Mouse (Mus musculus) myocyte (in vitro differentiated cells): ENCODE data around the gene Hes7. TPM values are rescaled to one million over a fixed set of nuclear protein-coding genes. Genes with fewer than 3 reads are reported as not detected.
A peak's percentile ranks its signal among the peaks of the same experiment; 100 is the strongest.

Experiments used
- H3K27me3 ChIP-seq: one replicate; pipeline ENCODE4 v1.6.1; 2011; ENCODE audit not compliant: control insufficient read depth, insufficient read depth, insufficient read length
- H3K36me3 ChIP-seq: one replicate; pipeline ENCODE4 v1.6.1; 2011; ENCODE audit not compliant: control insufficient read depth, insufficient read depth
- H3K4me2 ChIP-seq: one replicate; pipeline ENCODE4 v1.6.1; 2011; ENCODE audit warnings: low read depth, control low read depth
- H3K4me3 ChIP-seq: one replicate; pipeline ENCODE4 v1.5.1; 2011; ENCODE audit warnings: mild to moderate bottlenecking, control low read depth, moderate library complexity
- H3K79me2 ChIP-seq: one replicate; pipeline ENCODE4 v1.6.1; 2011; ENCODE audit not compliant: control insufficient read depth, insufficient read depth
- H3ac ChIP-seq: one replicate; pipeline ENCODE4 v1.6.1; 2011; ENCODE audit not compliant: control insufficient read depth, insufficient read length
- CEBPB ChIP-seq: IDR thresholded peaks from 2 replicates; pipeline ENCODE4 v1.6.1; 2011; ENCODE audit warnings: mild to moderate bottlenecking, moderate library complexity; ENCODE audit not compliant: poor library complexity, insufficient read depth, severe bottlenecking
- E2F4 ChIP-seq: IDR thresholded peaks from one replicate; pipeline ENCODE4 v1.6.1; 2011; ENCODE audit warnings: mild to moderate bottlenecking, control low read depth, moderate library complexity; ENCODE audit not compliant: insufficient read depth
- MAX ChIP-seq: IDR thresholded peaks from one replicate; pipeline ENCODE4 v1.6.1; 2011; ENCODE audit warnings: low read depth, mild to moderate bottlenecking, control low read depth
- MYOD1 ChIP-seq, 3 experiments: IDR thresholded peaks; one replicate each; pipeline ENCODE4 v1.6.1; 2011; ENCODE audit warnings: control low read depth in 2 of 3, low read depth in 2 of 3, mild to moderate bottlenecking in 2 of 3, moderate library complexity in 1 of 3; ENCODE audit not compliant: insufficient read length in 2 of 3, control insufficient read depth in 1 of 3
- MYOG ChIP-seq, 3 experiments: IDR thresholded peaks; one replicate each; pipeline ENCODE4 v1.6.1; 2011; ENCODE audit warnings: control low read depth in 2 of 3, low read depth in 2 of 3, mild to moderate bottlenecking in 2 of 3; ENCODE audit not compliant: insufficient read length in 2 of 3, control insufficient read depth in 1 of 3, insufficient read depth in 1 of 3
- POLR2A ChIP-seq: IDR thresholded peaks from one replicate; pipeline ENCODE4 v1.6.1; 2011; ENCODE audit warnings: low read depth, mild to moderate bottlenecking, control low read depth, moderate library complexity; ENCODE audit not compliant: insufficient read length
- POLR2AphosphoS2 ChIP-seq: IDR thresholded peaks from one replicate; pipeline ENCODE4 v1.6.1; 2011; ENCODE audit warnings: low read depth, control low read depth; ENCODE audit not compliant: insufficient read length
- REST ChIP-seq: IDR thresholded peaks from one replicate; pipeline ENCODE4 v1.6.1; 2011; ENCODE audit warnings: mild to moderate bottlenecking, control low read depth, moderate library complexity; ENCODE audit not compliant: insufficient read depth, insufficient read length
- SRF ChIP-seq: IDR thresholded peaks from one replicate; pipeline ENCODE4 v1.6.1; 2011; ENCODE audit warnings: low read depth; ENCODE audit not compliant: control insufficient read depth, insufficient read length
- TCF12 ChIP-seq: IDR thresholded peaks from one replicate; pipeline ENCODE4 v1.6.1; 2011; ENCODE audit warnings: mild to moderate bottlenecking, control low read depth; ENCODE audit not compliant: poor library complexity, insufficient read depth, severe bottlenecking
- TCF3 ChIP-seq: IDR thresholded peaks from one replicate; pipeline ENCODE4 v1.6.1; 2011; ENCODE audit warnings: low read depth, control low read depth; ENCODE audit not compliant: insufficient read length
- USF1 ChIP-seq: IDR thresholded peaks from one replicate; pipeline ENCODE4 v1.6.1; 2011; ENCODE audit warnings: low read depth, mild to moderate bottlenecking, control low read depth, moderate library complexity
- polyA plus RNA-seq: library from polyadenylated mRNA; unstranded; fragments of >200 nt; fragmentation: generic; extraction: Trizol; gene quantifications from one replicate; pipeline ENCODE4 v1.2.1, GENCODE M21; 2012; ENCODE audit warnings: missing spikeins

Hes7 gene
- polyA plus RNA-seq, 1 experiment, result 0.28 TPM

DNA sequence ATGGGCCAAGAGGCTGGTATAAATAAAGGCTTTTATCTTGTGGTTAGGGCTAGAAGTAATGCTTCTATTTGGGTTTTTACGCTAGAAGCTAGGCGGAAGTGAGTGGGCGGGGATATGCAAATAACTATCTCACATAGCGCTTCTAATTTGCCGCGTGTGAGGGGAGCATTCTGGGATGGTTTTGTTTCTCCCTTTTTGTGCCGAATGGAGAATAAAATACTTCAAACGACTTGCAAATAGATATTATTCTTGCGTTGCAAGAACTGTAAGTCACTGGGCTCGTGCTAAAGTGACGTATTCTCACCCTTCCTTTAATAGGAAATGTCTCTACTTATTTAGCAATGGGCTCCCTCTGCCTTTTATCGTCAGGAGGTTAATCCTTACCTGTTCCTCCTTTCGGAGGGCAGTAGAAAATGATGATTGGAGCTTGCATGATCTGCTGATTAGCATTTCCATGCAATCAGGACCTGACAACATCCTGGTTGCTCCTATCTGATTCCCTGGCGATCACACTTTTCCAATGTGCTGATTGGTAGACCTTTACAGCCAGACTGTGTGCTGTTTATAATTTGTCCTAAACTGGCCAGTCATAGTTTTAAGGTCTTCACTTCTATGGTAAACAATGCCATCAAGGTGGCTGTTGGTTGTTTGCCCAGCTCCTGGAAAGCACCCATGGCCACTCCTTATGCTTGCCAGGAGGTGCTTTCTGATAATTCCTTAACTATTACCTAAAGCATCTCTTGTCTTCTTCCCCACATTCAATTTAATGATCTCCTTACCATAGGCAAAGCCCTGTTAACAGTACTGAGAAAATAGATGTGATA lies 46.9 kb upstream of the Hes7 start:
- Histone ChIP-seq H3K4me2 (peak overlapping the region; percentile 92), H3ac (no peak overlapping the region), H3K36me3 (no peaks in the 10 kb centered on the region), H3K27me3 (no peaks in the 10 kb centered on the region), H3K79me2 (no peaks in the 10 kb centered on the region), H3K4me3 (peak overlapping the region; percentile 0)
- TF ChIP-seq POLR2AphosphoS2 (peak; percentile 86), TCF12 (no peak), MAX (no peak), POLR2A (peak; percentile 85), CEBPB (peak; percentile 70; the same call in 1 of the 2 replicates)

DNA sequence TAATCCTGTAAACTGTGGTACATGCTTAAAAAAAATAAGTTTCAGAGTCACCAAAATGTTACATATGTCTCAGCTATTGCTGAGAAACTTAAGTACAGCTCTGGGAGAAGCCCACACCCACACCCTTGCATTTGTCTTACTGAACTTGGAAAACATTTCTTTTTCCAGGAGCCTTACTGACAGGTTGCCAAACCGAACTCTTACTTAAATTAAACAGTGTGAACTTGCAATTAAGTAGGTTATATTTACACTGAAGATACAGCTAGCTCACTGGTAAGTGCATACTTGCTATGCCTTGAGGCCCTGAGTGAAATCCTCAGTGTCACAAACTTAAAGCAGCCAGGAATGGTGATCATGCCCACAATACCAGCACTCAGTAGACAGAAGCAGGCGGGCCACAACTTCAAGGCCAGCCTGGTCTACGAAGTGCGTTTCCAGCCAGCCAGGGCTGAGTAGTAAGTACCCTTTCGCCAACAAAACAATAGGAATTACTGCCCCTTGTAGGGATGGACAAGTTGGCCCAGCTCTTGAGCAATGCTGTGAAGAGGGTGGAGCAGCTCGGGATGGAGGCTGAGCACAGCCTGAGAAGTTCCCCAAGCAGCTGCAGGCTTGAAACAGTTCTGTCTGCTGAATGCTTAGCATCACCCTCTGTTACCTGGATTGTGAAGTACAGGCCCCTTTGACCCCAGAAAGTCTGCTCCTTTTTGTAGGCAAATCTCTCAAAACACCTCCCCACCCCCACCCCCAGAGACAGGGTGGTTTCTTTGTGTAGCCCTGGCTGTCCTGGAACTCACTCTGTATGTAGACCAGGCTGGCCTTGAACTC lies 46.0 kb upstream of the Hes7 start:
- Histone ChIP-seq H3ac (no peak overlapping the region), H3K4me2 (peak overlapping the region; percentile 21), H3K79me2 (no peaks in the 10 kb centered on the region), H3K4me3 (no peak overlapping the region), H3K36me3 (no peaks in the 10 kb centered on the region), H3K27me3 (no peaks in the 10 kb centered on the region)
- no peak for TF ChIP-seq CEBPB
- no peak for TF ChIP-seq TCF3
- no peak for TF ChIP-seq MAX
- no peak for TF ChIP-seq E2F4
- no peak for TF ChIP-seq MYOD1 (IDR thresholded peaks at IDR 0.05; ENCODE audit: control insufficient read depth in 1 of 3, insufficient read length in 2 of 3, low read depth in 2 of 3)
- TF ChIP-seq MYOG (IDR thresholded peaks at IDR 0.05; ENCODE audit: control insufficient read depth in 1 of 3, insufficient read depth in 1 of 3, insufficient read length in 2 of 3, low read depth in 2 of 3), result no peak
- TF ChIP-seq SRF, result no peak
- no peak for TF ChIP-seq TCF12
- TF ChIP-seq USF1, result no peak

DNA sequence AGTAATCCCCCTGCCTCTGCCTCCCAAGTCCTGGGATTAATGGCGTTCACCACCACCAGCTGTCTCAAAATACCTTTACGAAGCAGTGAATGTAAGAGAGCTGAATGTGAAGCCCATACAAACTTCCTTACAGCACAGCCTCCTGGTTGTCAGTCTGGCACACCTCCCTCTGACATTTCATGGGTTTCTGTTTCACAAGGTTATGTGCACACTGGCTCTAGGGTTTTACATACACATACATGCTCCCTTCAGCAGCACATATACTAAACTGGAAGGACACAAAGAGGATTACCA lies 45.5 kb upstream of the Hes7 start:
- H3K27me3 ChIP-seq, result no peaks in the 10 kb centered on the region
- H3K36me3 ChIP-seq, result no peaks in the 10 kb centered on the region
- H3K4me2 ChIP-seq, result no peak overlapping the region
- H3K79me2 ChIP-seq, result no peaks in the 10 kb centered on the region
- no peak overlapping the region for H3ac ChIP-seq
- H3K4me3 ChIP-seq, result no peak overlapping the region
- TF ChIP-seq POLR2AphosphoS2, result no peak
- TF ChIP-seq POLR2A, result no peak
- TF ChIP-seq SRF, result no peak
- TF ChIP-seq REST, result no peak

DNA sequence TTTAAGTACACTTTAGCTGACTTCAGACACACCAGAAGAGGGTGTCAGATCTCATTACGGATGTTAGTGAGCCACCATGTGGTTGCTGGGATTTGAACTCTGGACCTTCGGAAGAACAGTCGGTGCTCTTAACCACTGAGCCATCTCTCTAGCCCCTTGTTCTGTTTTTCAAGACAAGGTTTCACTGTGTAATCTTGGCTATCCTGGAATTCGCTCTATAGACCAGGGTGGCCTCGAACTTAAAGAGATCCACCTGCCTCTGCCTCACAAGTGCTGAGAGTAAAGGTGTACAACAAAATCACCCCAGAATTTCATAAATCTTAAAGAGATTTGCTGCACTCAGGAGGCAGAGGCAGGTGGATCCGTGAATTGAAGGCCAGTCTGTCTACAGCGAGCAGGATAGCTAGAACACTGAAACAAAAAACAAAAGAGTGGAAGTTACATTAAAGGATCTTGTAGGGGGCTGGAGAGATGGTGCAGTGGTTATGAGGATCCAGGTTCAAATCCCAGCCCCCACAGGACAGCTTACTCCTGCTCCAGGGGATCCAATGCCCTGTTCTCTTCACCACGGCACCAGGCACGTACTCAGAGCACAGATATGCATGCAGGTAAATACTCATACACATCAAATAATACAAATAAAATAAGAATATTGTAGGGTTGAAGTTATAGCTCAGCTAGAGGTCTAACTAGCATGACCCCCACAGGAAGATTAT lies 44.3 kb upstream of the Hes7 start:
- Histone ChIP-seq H3K4me3 (no peak overlapping the region), H3K79me2 (no peaks in the 10 kb centered on the region), H3K36me3 (no peaks in the 10 kb centered on the region), H3K4me2 (no peak overlapping the region), H3ac (no peak overlapping the region), H3K27me3 (no peaks in the 10 kb centered on the region)
- no peak for TF ChIP-seq POLR2A
- TF ChIP-seq TCF12, result no peak
- TF ChIP-seq POLR2AphosphoS2, result no peak
- no peak for TF ChIP-seq MYOD1 (IDR thresholded peaks at IDR 0.05; ENCODE audit: control insufficient read depth in 1 of 3, insufficient read length in 2 of 3, low read depth in 2 of 3)
- TF ChIP-seq E2F4, result no peak
- TF ChIP-seq USF1, result no peak
- no peak for TF ChIP-seq TCF3
- no peak for TF ChIP-seq REST
- TF ChIP-seq MAX, result no peak
- TF ChIP-seq CEBPB, result no peak
- no peak for TF ChIP-seq MYOG (IDR thresholded peaks at IDR 0.05; ENCODE audit: control insufficient read depth in 1 of 3, insufficient read depth in 1 of 3, insufficient read length in 2 of 3, low read depth in 2 of 3)

DNA sequence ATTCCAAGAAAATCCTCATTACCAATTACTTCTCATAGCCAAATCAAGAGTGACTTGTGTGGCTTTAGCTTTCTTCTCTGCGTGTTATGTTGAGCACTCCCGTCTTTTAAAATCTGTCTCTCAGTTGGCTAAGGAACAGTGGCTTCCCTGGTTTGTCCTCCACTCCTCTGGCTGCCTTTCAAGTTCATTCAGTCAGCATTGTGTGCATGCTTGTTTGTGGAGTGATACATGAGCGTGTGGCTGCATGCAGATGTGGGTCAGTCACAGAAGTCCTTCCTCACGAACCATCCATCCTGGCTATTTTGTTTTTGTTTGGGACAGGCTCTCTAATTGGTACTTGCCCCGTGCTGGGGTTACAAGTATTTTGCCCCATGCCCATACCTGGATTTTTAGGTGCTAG lies 43.6 kb upstream of the Hes7 start:
- Histone ChIP-seq H3K79me2 (no peaks in the 10 kb centered on the region), H3K4me2 (no peak overlapping the region), H3K4me3 (no peak overlapping the region), H3K36me3 (no peaks in the 10 kb centered on the region), H3ac (no peak overlapping the region), H3K27me3 (no peaks in the 10 kb centered on the region)
- no peak for TF ChIP-seq REST
- no peak for TF ChIP-seq POLR2A
